Mouse (Mus musculus) heart, postnatal 10 days (tissue): Measurements from ENCODE around the gene Fam71b. TPM values are rescaled to one million over a fixed set of nuclear protein-coding genes. Genes with fewer than 3 reads are reported as not detected.

ENCODE experiments used
- DNase-seq, 2 experiments: peaks; one replicate each; pipeline ENCODE4 v3.0.0; 2021
- intact Hi-C: fragments of 180-260 bp; cut with DNase I; formaldehyde crosslinking; loops from one replicate; pipeline ENCODE4 v1.15.1; 2025
- total RNA-seq, 2 experiments: library from RNA; stranded (reverse); gene quantifications; 2 replicates each; pipeline ENCODE4 v1.2.3; 2021

Gene Fam71b
- total RNA-seq, 2 experiments from 2014 or later = not detected

GRCm38 (mm10) chr11:46380097-46380675 lies 16.2 kb upstream of the Fam71b start:
- intact Hi-C loops = no loop called here
- DNase-seq = no peak

GRCm38 (mm10) chr11:46382466-46382865 lies 13.9 kb upstream of the Fam71b start:
- no peak for DNase-seq
- intact Hi-C loops = no loop called here

- DNase-seq = no peak
- intact Hi-C loops = no loop called here
These were observed 11.4 kb upstream of the Fam71b start for GRCm38 (mm10) chr11:46384925-46385324.

- no peak for DNase-seq
- intact Hi-C loops = no loop called here
These were observed 9.8 kb upstream of the Fam71b start for GRCm38 (mm10) chr11:46386556-46386955.

- no peak for DNase-seq
- intact Hi-C loops = no loop called here
These were observed 9.3 kb upstream of the Fam71b start for GRCm38 (mm10) chr11:46387061-46387460.

- no peak for DNase-seq
- intact Hi-C loops = no loop called here
These were observed 7.9 kb upstream of the Fam71b start for GRCm38 (mm10) chr11:46388438-46388837.

GRCm38 (mm10) chr11:46389336-46390117 lies 6.8 kb upstream of the Fam71b start, which contains the start of gene Itk:
Gene Itk, minus strand, starts transcription at chr11:46389515.
- intact Hi-C loops = no loop called here

GRCm38 (mm10) chr11:46390621-46391020 lies 5.7 kb upstream of the Fam71b start:
- DNase-seq = no peak

More at GRCm38 (mm10) chr11:46389336-46390117, 6.8 kb upstream of the Fam71b start, which contains the start of gene Itk:
- no peak for DNase-seq

GRCm38 (mm10) chr11:46392890-46393289 lies 3.5 kb upstream of the Fam71b start:
- DNase-seq = no peak
- intact Hi-C loops = no loop called here

More at GRCm38 (mm10) chr11:46390621-46391020, 5.7 kb upstream of the Fam71b start:
- intact Hi-C loops = no loop called here

GRCm38 (mm10) chr11:46393413-46393812 lies 2.9 kb upstream of the Fam71b start:
- DNase-seq = no peak
- intact Hi-C loops = no loop called here

GRCm38 (mm10) chr11:46395088-46395487 lies 1.3 kb upstream of the Fam71b start:
- intact Hi-C loops = no loop called here
- no peak for DNase-seq

GRCm38 (mm10) chr11:46395698-46396097 lies 661 bp upstream of the Fam71b start:
- intact Hi-C loops = no loop called here
- DNase-seq = no peak

- intact Hi-C loops = no loop called here
- no peak for DNase-seq
These were observed 461 bp downstream of the Fam71b start for GRCm38 (mm10) chr11:46396860-46397179.

- DNase-seq = no peak
- intact Hi-C loops = no loop called here
These were observed 1.5 kb downstream of the Fam71b start for GRCm38 (mm10) chr11:46397900-46398299.

GRCm38 (mm10) chr11:46398473-46398872 lies 2.1 kb downstream of the Fam71b start:
- DNase-seq = no peak
- intact Hi-C loops = no loop called here

GRCm38 (mm10) chr11:46398933-46399383 lies 2.6 kb downstream of the Fam71b start:
- intact Hi-C loops = no loop called here
- DNase-seq = no peak

- intact Hi-C loops = no loop called here
- no peak for DNase-seq
These were observed 5.2 kb downstream of the Fam71b start for GRCm38 (mm10) chr11:46401555-46401954.

- intact Hi-C loops = no loop called here
- no peak for DNase-seq
These were observed 8.6 kb downstream of the Fam71b start for GRCm38 (mm10) chr11:46404986-46405385.

GRCm38 (mm10) chr11:46406721-46407120 lies 10.4 kb downstream of the Fam71b start:
- no peak for DNase-seq
- intact Hi-C loops = no loop called here

GRCm38 (mm10) chr11:46410018-46410563 lies 13.7 kb downstream of the Fam71b start:
- no peak for DNase-seq
- intact Hi-C loops = no loop called here

- DNase-seq = no peak
- intact Hi-C loops = no loop called here
These were observed 22.1 kb downstream of the Fam71b start for GRCm38 (mm10) chr11:46418438-46418837.

GRCm38 (mm10) chr11:46418860-46419259 lies 22.5 kb downstream of the Fam71b start:
- intact Hi-C loops = no loop called here

More at GRCm38 (mm10) chr11:46418860-46419259, 22.5 kb downstream of the Fam71b start:
- no peak for DNase-seq
